Mouse (Mus musculus) lung, embryonic 14.5 days (tissue): ENCODE measurements around the gene Nox4. TPM values are rescaled to one million over a fixed set of nuclear protein-coding genes. Genes with fewer than 3 reads are reported as not detected.
A peak's percentile ranks its signal among the peaks of the same experiment; 100 is the strongest.
"Not testable (repeated sequence)": the region's sequence is repeated elsewhere in the genome, so short reads cannot be mapped to it uniquely, and the experiment has no call there.

Experiments
- ATAC-seq: fragments of 200-750 bp; cut with Nextera tagmentation; 2 replicates; pipeline ENCODE4 v1.8.0; 2017; ENCODE audit warnings: mild to moderate bottlenecking, moderate TSS enrichment, moderate library complexity; ENCODE audit not compliant: insufficient read depth
- DNase-seq: peaks from one replicate; pipeline ENCODE4 v3.0.0-alpha.2; 2015
- H3K27ac ChIP-seq: fragments of 300-500 bp; sonication (generic); 2 replicates; pipeline ENCODE4 v1.5.1; 2014; ENCODE audit warnings: low read depth, mild to moderate bottlenecking, moderate library complexity
- H3K27me3 ChIP-seq: fragments of 300-500 bp; sonication (generic); 2 replicates; pipeline ENCODE4 v1.6.1; 2014; ENCODE audit warnings: low read length, control low read depth; ENCODE audit not compliant: insufficient read depth
- H3K36me3 ChIP-seq: fragments of 300-500 bp; sonication (generic); 2 replicates; pipeline ENCODE4 v1.6.1; 2014; ENCODE audit warnings: control low read depth; ENCODE audit not compliant: insufficient read depth
- H3K4me1 ChIP-seq: fragments of 300-500 bp; sonication (generic); 2 replicates; pipeline ENCODE4 v1.6.1; 2014; ENCODE audit warnings: antibody characterized with exemption, control low read depth; ENCODE audit not compliant: insufficient read depth
- H3K4me2 ChIP-seq: fragments of 300-500 bp; sonication (generic); 2 replicates; pipeline ENCODE4 v1.6.1; 2014; ENCODE audit warnings: mild to moderate bottlenecking
- H3K4me3 ChIP-seq: fragments of 300-500 bp; sonication (generic); 2 replicates; pipeline ENCODE4 v1.5.1; 2014; ENCODE audit warnings: low read depth, low read length
- H3K9ac ChIP-seq: fragments of 300-500 bp; sonication (generic); 2 replicates; pipeline ENCODE4 v1.6.1; 2014
- H3K9me3 ChIP-seq: fragments of 300-500 bp; sonication (generic); 2 replicates; pipeline ENCODE4 v1.6.1; 2016; ENCODE audit warnings: low read depth, low read length, control low read depth
- CTCF ChIP-seq: IDR thresholded peaks from 2 replicates; pipeline ENCODE4 v1.5.1; 2016; ENCODE audit warnings: antibody characterized with exemption, low read depth
- WGBS: fragments of 180-500 bp; shearing (Covaris S2); extraction: QIAGEN DNeasy Blood & Tissue Kit; methylation state at CpG from one replicate; pipeline ENCODE4 v1.1.7; 2014; 5-methylcytosine and 5-hydroxymethylcytosine counted together
- polyA plus RNA-seq: library from polyadenylated mRNA; unstranded; fragments of >200 nt; fragmentation: Nextera tagmentation; extraction: Ambion mirVana; gene quantifications from 2 replicates; pipeline ENCODE4 v1.2.1, GENCODE M21; 2014

The Nox4 gene
- polyA plus RNA-seq, 1 experiment from 2014 or later, result 11.0 TPM

DNA sequence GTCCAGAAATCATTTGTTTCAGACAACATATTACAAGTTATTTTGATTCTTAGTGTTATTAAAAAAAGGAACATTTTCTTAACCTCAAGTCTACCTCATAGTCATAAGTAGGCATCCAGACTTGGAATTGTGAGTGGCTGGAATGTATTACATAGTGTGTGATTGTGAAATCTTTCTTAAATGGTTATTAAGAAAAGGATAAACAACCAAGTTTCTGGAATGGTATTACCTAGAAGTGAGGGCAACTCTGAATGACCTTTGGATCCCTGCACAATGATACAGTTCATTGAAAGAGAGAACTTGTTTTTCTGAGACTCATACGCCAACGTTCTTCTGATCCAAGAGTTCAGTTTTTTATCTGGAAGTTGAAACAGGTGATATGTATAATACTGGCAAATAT lies 125.4 kb downstream of the Nox4 start:
- H3K36me3 ChIP-seq, result no peaks in the 10 kb centered on the region
- H3K9ac ChIP-seq, result no peak overlapping the region
- no peak overlapping the region for H3K4me2 ChIP-seq
- no peak overlapping the region for H3K27ac ChIP-seq
- DNase-seq, result no peak
- TF ChIP-seq CTCF, result no peak
- ATAC-seq, result no peak
- H3K4me3 ChIP-seq, result no peak overlapping the region
- no peaks in the 10 kb centered on the region for H3K27me3 ChIP-seq
- 89% methylated on average over 2 of the region's 2 CpGs for WGBS
- no peaks in the 10 kb centered on the region for H3K4me1 ChIP-seq
- no peaks in the 10 kb centered on the region for H3K9me3 ChIP-seq

- Histone ChIP-seq H3K4me2 (no peak overlapping the region), H3K36me3 (no peaks in the 10 kb centered on the region), H3K9ac (no peak overlapping the region), H3K27ac (no peak overlapping the region), H3K9me3 (no peaks in the 10 kb centered on the region), H3K4me3 (no peak overlapping the region), H3K4me1 (no peaks in the 10 kb centered on the region), H3K27me3 (no peaks in the 10 kb centered on the region)
- ATAC-seq, result no peak
- no peak for DNase-seq
- TF ChIP-seq CTCF, result no peak
Observed at GRCm38 (mm10) chr7:87374322-87374721, 128.4 kb downstream of the Nox4 start.

DNA sequence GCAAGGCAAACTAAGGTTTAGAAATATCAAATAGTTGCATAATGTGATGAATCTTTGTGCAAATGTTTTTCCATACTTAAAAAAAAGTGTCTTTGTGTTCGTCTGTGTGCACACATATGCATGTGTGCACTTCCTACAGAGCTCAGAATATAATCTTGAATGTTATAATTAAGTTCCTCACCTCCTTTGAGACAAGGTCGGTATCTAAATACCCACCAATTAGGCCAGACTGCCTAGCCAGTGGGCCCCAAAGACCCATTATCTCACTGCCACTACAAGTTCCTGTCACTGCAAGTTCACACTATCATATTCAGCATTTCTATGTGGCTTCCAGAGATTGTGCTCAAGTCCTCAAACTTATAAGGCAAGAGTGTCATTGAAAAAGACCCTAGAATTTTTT lies 129.0 kb downstream of the Nox4 start:
- Histone ChIP-seq H3K9me3 (no peaks in the 10 kb centered on the region), H3K36me3 (no peaks in the 10 kb centered on the region), H3K27me3 (no peaks in the 10 kb centered on the region), H3K4me1 (no peaks in the 10 kb centered on the region), H3K27ac (no peak overlapping the region), H3K4me2 (no peak overlapping the region), H3K9ac (no peak overlapping the region), H3K4me3 (no peak overlapping the region)
- ATAC-seq, result no peak
- no peak for DNase-seq
- no peak for TF ChIP-seq CTCF
- WGBS, result 60% methylated on average over 2 of the region's 2 CpGs

- Histone ChIP-seq H3K36me3 (peaks cover 4% of the 10 kb centered on the region; the same call in 1 of the 2 replicates), H3K27me3 (no peaks in the 10 kb centered on the region), H3K4me2 (no peak overlapping the region), H3K4me3 (no peak overlapping the region), H3K9ac (no peak overlapping the region), H3K27ac (no peak overlapping the region), H3K4me1 (no peaks in the 10 kb centered on the region), H3K9me3 (no peaks in the 10 kb centered on the region)
- DNase-seq, result no peak
- no peak for ATAC-seq
- no peak for TF ChIP-seq CTCF
- WGBS, result 92% methylated on average over 7 of the region's 7 CpGs
Observed at GRCm38 (mm10) chr7:87397023-87397422, 151.1 kb downstream of the Nox4 start.

GRCm38 (mm10) chr7:87411373-87411772 lies 165.5 kb downstream of the Nox4 start:
- H3K27me3 ChIP-seq, H3K27ac ChIP-seq, H3K4me3 ChIP-seq, H3K4me1 ChIP-seq, H3K4me2 ChIP-seq, H3K9me3 ChIP-seq, H3K9ac ChIP-seq, H3K36me3 ChIP-seq, ATAC-seq: not testable (repeated sequence)
- peak; percentile 61 for TF ChIP-seq CTCF
- WGBS, result 11% methylated on average over 4 of the region's 4 CpGs
- peak; percentile 20 for DNase-seq

GRCm38 (mm10) chr7:87413271-87413670 lies 167.4 kb downstream of the Nox4 start:
- TF ChIP-seq CTCF, result no peak
- no peaks in the 10 kb centered on the region for H3K27me3 ChIP-seq
- no peak overlapping the region for H3K4me2 ChIP-seq
- no peak overlapping the region for H3K4me3 ChIP-seq
- no peaks in the 10 kb centered on the region for H3K9me3 ChIP-seq
- no peak overlapping the region for H3K9ac ChIP-seq
- H3K27ac ChIP-seq, result no peak overlapping the region
- DNase-seq (no peak), ATAC-seq (no peak)
- no peaks in the 10 kb centered on the region for H3K4me1 ChIP-seq
- H3K36me3 ChIP-seq, result no peaks in the 10 kb centered on the region
- 28% methylated on average over 1 of the region's 1 CpGs for WGBS

Other genes starting within 250 kb of the Nox4 start
- 0.01 TPM in 1 of 2 replicates, not detected in the other for gene Vmn2r79, start 250.0 kb upstream of the Nox4 start, polyA plus RNA-seq
- gene Tyr, start 247.4 kb downstream of the Nox4 start, polyA plus RNA-seq, result 0.03 TPM in 1 of 2 replicates, not detected in the other